Mouse (Mus musculus) thymus, postnatal 0 days (tissue): ENCODE results near the gene Olfr623. TPM values are rescaled to one million over a fixed set of nuclear protein-coding genes. Genes with fewer than 3 reads are reported as not detected.

Experiments
- DNase-seq: peaks from one replicate; pipeline ENCODE4 v3.0.0-alpha.2; 2015; ENCODE audit warnings: low spot score
- polyA plus RNA-seq: library from polyadenylated mRNA; unstranded; fragments of >200 nt; fragmentation: Nextera tagmentation; extraction: Ambion mirVana; gene quantifications from 2 replicates; pipeline ENCODE4 v1.2.1, GENCODE M21; 2015

Gene Olfr623
- polyA plus RNA-seq = not detected in 2 replicates

GRCm38 (mm10) chr7:103663598-103663997 is at the start of gene Olfr623:
Olfr623 (minus strand) TSS chr7:103663698.
- no peak for DNase-seq

- DNase-seq = peak; percentile 42
Observed at GRCm38 (mm10) chr7:103712024-103712423, 48.5 kb upstream of the Olfr623 start.

- no peak for DNase-seq
Observed at GRCm38 (mm10) chr7:103699469-103699868, 36.0 kb upstream of the Olfr623 start.

DNA sequence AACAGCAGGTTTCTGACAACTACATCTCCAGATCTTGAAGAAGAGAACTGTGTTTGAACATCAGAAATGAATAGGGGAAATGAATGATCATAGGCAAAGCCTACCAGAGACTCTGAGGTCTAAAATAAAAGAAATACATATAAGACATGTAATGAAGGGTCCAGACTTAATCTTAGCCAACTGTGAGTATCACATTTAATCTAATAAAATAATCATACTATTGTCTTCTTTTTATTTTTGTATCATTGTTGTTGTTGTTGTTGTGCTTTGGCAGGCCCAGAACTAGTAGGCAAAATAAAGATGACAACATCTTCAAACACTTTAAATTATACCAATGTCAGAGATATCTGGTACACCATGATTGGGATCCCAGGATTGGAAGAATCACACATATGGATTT is 18.9 kb upstream of the Olfr623 start, which contains the start of gene Olfr625-ps1:
Gene Olfr625-ps1, plus strand, starts transcription at position 301 of the 400 bp plus-strand sequence.
- DNase-seq = no peak

GRCm38 (mm10) chr7:103671091-103671490 is 7.6 kb upstream of the Olfr623 start, which contains the start of gene Olfr624:
Olfr624 (minus strand) TSS chr7:103671191.
- DNase-seq = no peak

- no peak for DNase-seq
Observed at GRCm38 (mm10) chr7:103644070-103644469, 19.4 kb downstream of the Olfr623 start.

DNA sequence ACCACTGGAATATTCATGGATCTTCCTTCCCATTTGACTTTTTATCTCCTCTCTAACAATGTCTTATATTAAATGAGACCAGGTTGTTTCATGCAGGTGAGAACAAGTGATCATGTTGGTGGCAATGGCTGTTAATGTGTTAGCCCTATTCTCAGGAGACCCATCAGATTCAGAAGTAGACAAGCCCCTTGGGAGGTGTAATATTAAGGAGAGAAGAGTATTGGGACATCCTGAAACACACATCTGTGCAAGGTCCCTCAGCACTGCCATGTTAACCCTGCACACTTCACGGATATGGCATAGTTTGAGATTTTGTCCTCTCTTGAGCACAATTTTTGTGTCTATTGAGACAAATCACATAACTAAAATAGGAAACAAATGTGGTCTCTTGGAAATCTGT is 20.9 kb downstream of the Olfr623 start, which contains the start of gene Olfr622:
Gene Olfr622, minus strand, starts transcription at position 101 of the 400 bp plus-strand sequence.
- DNase-seq = no peak

- no peak for DNase-seq
Observed at GRCm38 (mm10) chr7:103636795-103637194, 26.7 kb downstream of the Olfr623 start.

DNA sequence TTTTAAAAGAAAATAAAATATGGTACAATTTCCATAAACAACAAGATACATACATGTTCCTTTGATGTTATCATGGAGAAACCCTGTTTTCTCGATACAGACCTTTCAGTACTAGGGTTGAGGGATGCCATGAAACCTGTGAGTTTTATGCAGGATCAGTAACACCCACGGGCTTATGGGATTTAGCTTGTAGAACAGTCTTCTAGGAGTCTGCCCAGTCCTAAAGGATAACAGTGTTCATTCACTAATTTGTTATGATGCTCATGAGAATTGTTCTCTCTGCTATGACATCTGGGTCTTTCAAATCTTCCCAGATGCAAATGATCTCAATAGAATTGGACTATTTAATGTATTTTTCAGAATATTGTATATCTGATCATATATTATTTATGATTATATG is 51.1 kb downstream of the Olfr623 start, which contains the start of gene Olfr620:
Gene Olfr620, minus strand, starts transcription at position 101 of the 400 bp plus-strand sequence.
- DNase-seq = no peak

Other genes starting within 250 kb of the Olfr623 start
- gene Usp17lc, start 248.6 kb downstream of the Olfr623 start, polyA plus RNA-seq = not detected in 2 replicates
- not detected in 2 replicates for gene Olfr605, start 218.3 kb downstream of the Olfr623 start, polyA plus RNA-seq
- gene Olfr606, start 214.7 kb downstream of the Olfr623 start, polyA plus RNA-seq = not detected in 2 replicates
- not detected in 2 replicates for gene Olfr607, start 199.5 kb downstream of the Olfr623 start, polyA plus RNA-seq
- not detected in 2 replicates for gene Olfr608, start 193.8 kb downstream of the Olfr623 start, polyA plus RNA-seq
- gene Olfr609, start 165.6 kb downstream of the Olfr623 start, polyA plus RNA-seq = not detected in 2 replicates
- not detected in 2 replicates for gene Olfr610, start 151.6 kb downstream of the Olfr623 start, polyA plus RNA-seq
- gene Olfr611, start 142.9 kb downstream of the Olfr623 start, polyA plus RNA-seq = not detected in 2 replicates
- gene Olfr612, start 121.0 kb downstream of the Olfr623 start, polyA plus RNA-seq = not detected in 2 replicates
- not detected in 2 replicates for gene Olfr613, start 115.6 kb downstream of the Olfr623 start, polyA plus RNA-seq
- gene Olfr615, start 107.6 kb downstream of the Olfr623 start, polyA plus RNA-seq = not detected in 2 replicates
- not detected in 2 replicates for gene Olfr616, start 94.6 kb downstream of the Olfr623 start, polyA plus RNA-seq
- gene Olfr617, start 90.6 kb downstream of the Olfr623 start, polyA plus RNA-seq = not detected in 2 replicates
- not detected in 2 replicates for gene Olfr618, start 73.6 kb downstream of the Olfr623 start, polyA plus RNA-seq
- gene Olfr619, start 63.1 kb downstream of the Olfr623 start, polyA plus RNA-seq = not detected in 2 replicates
- gene Olfr620, start 51.2 kb downstream of the Olfr623 start, polyA plus RNA-seq = not detected in 2 replicates
- not detected in 2 replicates for gene Olfr622, start 21.0 kb downstream of the Olfr623 start, polyA plus RNA-seq
- gene Olfr624, start 7.5 kb upstream of the Olfr623 start, polyA plus RNA-seq = not detected in 2 replicates
- gene Olfr625-ps1, start 19.0 kb upstream of the Olfr623 start, polyA plus RNA-seq = not detected in 2 replicates
- not detected in 2 replicates for gene Olfr243, start 51.0 kb upstream of the Olfr623 start, polyA plus RNA-seq
- not detected in 2 replicates for gene Olfr628, start 66.7 kb upstream of the Olfr623 start, polyA plus RNA-seq
- gene Olfr629, start 81.2 kb upstream of the Olfr623 start, polyA plus RNA-seq = not detected in 2 replicates
- gene Olfr630, start 93.6 kb upstream of the Olfr623 start, polyA plus RNA-seq = not detected in 2 replicates
- not detected in 2 replicates for gene Olfr69, start 107.9 kb upstream of the Olfr623 start, polyA plus RNA-seq
- gene Olfr68, start 116.0 kb upstream of the Olfr623 start, polyA plus RNA-seq = not detected in 2 replicates
- gene Olfr67, start 128.1 kb upstream of the Olfr623 start, polyA plus RNA-seq = not detected in 2 replicates
- 224 and 268 TPM in 2 replicates for gene Hbb-bt, start 150.3 kb upstream of the Olfr623 start, polyA plus RNA-seq
- 1,063 and 1,204 TPM in 2 replicates for gene Hbb-bs, start 164.4 kb upstream of the Olfr623 start, polyA plus RNA-seq
- gene Hbb-bh2, start 176.8 kb upstream of the Olfr623 start, polyA plus RNA-seq = not detected in 2 replicates
- gene Hbb-bh1, start 179.5 kb upstream of the Olfr623 start, polyA plus RNA-seq = 0.88 and 1.3 TPM in 2 replicates
- gene Hbb-y, start 189.5 kb upstream of the Olfr623 start, polyA plus RNA-seq = 2.1 and 2.6 TPM in 2 replicates
- not detected in 2 replicates for gene Olfr66, start 222.6 kb upstream of the Olfr623 start, polyA plus RNA-seq
- gene Olfr64, start 230.8 kb upstream of the Olfr623 start, polyA plus RNA-seq = not detected in 2 replicates
- gene Olfr65, start 239.8 kb upstream of the Olfr623 start, polyA plus RNA-seq = not detected in 2 replicates